Mouse (Mus musculus): ENCODE data around the gene Kbtbd6. TPM values are rescaled to one million over a fixed set of nuclear protein-coding genes. Genes with fewer than 3 reads are reported as not detected.
"Not testable (repeated sequence)": the region's sequence is repeated elsewhere in the genome, so short reads cannot be mapped to it uniquely, and the experiment has no call there.

The Kbtbd6 gene
- polyA plus RNA-seq, 1 experiment, result 0.20 TPM

- Histone ChIP-seq H3K36me3 (replicated peaks; ENCODE audit: low read length) (peaks cover 31% of the 10 kb centered on the region), H3K9me3 (peaks cover 27% of the 10 kb centered on the region), H3K4me1 (peaks cover 41% of the 10 kb centered on the region), H3K4me3 (replicated peaks) (peak overlapping the region; percentile 40), H3K27me3 (replicated peaks) (no peaks in the 10 kb centered on the region)
- TF ChIP-seq FLI1 (IDR thresholded peaks at IDR 0.05; ENCODE audit: low read length), result no peak
- no peak for TF ChIP-seq GATA1 (IDR thresholded peaks at IDR 0.05; ENCODE audit: borderline replicate concordance, low read length)
These were observed 11.0 kb upstream of the Kbtbd6 start for GRCm38 (mm10) chr14:79440655-79441054.

GRCm38 (mm10) chr14:79441441-79441840 is 10.2 kb upstream of the Kbtbd6 start:
- no peaks in the 10 kb centered on the region for H3K27me3 ChIP-seq (replicated peaks)
- H3K4me1 ChIP-seq, result peaks cover 49% of the 10 kb centered on the region
- TF ChIP-seq FLI1 (IDR thresholded peaks at IDR 0.05; ENCODE audit: low read length) (no peak), GATA1 (IDR thresholded peaks at IDR 0.05; ENCODE audit: borderline replicate concordance, low read length) (no peak)
- peaks cover 31% of the 10 kb centered on the region for H3K36me3 ChIP-seq (replicated peaks; ENCODE audit: low read length)
- peaks cover 27% of the 10 kb centered on the region for H3K9me3 ChIP-seq
- H3K4me3 ChIP-seq (replicated peaks), result peak overlapping the region; percentile 47

GRCm38 (mm10) chr14:79444601-79445000 is 7.0 kb upstream of the Kbtbd6 start:
- Histone ChIP-seq H3K9me3 (peaks cover 14% of the 10 kb centered on the region), H3K27me3 (replicated peaks) (no peaks in the 10 kb centered on the region), H3K4me1 (peaks cover 45% of the 10 kb centered on the region), H3K36me3 (replicated peaks; ENCODE audit: low read length) (peaks cover 18% of the 10 kb centered on the region), H3K4me3 (replicated peaks) (no peak overlapping the region)
- TF ChIP-seq FLI1 (IDR thresholded peaks at IDR 0.05; ENCODE audit: low read length) (no peak), GATA1 (IDR thresholded peaks at IDR 0.05; ENCODE audit: borderline replicate concordance, low read length) (no peak)

DNA sequence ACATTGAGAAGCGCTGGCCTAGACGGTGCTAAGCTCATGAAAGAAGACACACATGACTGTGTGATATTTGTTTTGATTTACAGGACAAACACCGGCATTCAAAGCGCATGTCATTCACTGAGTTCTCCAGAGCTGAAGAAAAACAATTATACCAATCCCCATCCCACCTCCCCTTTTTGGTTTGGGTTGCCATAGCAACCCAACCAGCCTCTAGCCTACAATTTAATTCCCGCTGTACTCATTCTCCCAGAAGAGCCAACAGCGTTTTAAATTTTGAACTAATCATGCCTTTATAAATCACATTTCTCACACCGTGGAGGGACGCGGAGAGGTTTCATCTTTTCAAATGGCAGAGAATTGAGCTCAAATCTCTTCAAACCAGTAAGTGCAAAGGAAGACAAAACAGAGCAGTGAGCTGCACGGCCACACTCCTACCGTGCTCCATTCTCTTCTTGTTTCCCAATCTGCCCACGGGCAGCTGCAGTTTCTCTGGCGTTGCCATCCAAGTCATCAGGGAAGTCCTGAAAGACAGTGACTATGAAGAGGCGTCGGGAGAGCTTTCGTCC is 6.5 kb upstream of the Kbtbd6 start:
- Histone ChIP-seq H3K27me3 (replicated peaks) (no peaks in the 10 kb centered on the region), H3K4me1 (peaks cover 45% of the 10 kb centered on the region), H3K9me3 (peaks cover 9% of the 10 kb centered on the region), H3K36me3 (replicated peaks; ENCODE audit: low read length) (peaks cover 13% of the 10 kb centered on the region), H3K4me3 (replicated peaks) (no peak overlapping the region)
- TF ChIP-seq FLI1 (IDR thresholded peaks at IDR 0.05; ENCODE audit: low read length) (no peak), GATA1 (IDR thresholded peaks at IDR 0.05; ENCODE audit: borderline replicate concordance, low read length) (no peak)

GRCm38 (mm10) chr14:79452591-79452934 is 928 bp downstream of the Kbtbd6 start:
- not testable (repeated sequence) for H3K27me3 ChIP-seq (replicated peaks); H3K4me3 ChIP-seq (replicated peaks); H3K4me1 ChIP-seq; H3K36me3 ChIP-seq (replicated peaks; ENCODE audit: low read length); H3K9me3 ChIP-seq

DNA sequence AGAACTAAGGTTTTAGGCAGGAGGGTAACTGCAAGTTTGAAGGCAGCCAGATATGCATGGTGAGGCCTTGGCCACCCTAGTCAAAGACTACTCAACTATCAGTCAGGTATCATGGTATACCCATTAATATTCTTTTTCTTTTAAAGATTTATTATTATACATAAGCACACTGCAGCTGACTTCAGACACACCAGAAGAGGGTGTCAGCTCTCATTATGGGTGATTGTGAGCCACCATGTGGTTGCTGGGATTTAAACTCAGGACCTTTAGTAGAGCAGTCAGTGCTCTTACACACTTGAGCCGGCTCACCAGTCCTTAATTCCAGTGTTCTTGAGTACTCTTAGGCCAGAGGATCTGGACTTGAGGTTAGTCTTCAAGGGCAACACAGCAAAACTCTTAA is 8.8 kb downstream of the Kbtbd6 start:
- Histone ChIP-seq H3K36me3 (replicated peaks; ENCODE audit: low read length) (peaks cover 62% of the 10 kb centered on the region), H3K4me1 (no peaks in the 10 kb centered on the region), H3K4me3 (replicated peaks) (no peak overlapping the region), H3K27me3 (replicated peaks) (no peaks in the 10 kb centered on the region), H3K9me3 (no peaks in the 10 kb centered on the region)
- TF ChIP-seq GATA1 (IDR thresholded peaks at IDR 0.05; ENCODE audit: borderline replicate concordance, low read length), result no peak
- no peak for TF ChIP-seq FLI1 (IDR thresholded peaks at IDR 0.05; ENCODE audit: low read length)

DNA sequence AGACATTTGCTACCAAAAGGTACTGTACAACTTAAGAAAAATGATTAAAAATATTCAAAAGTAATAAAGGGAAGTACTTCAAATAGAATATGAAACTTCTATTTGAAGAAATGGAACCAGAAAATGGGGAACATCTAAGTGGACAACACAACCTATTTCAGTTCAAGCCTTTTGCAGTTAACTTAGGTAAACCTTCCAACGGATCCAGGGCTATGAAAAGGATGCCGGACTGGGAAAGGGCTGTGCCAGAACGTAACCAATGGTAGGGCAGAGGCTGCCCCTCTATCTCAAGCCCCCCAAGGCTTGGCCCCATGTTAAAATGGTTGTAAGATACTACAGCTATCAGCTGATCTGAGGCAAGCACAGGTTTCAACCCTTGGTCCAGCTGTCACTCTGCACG is 9.4 kb downstream of the Kbtbd6 start:
- no peaks in the 10 kb centered on the region for H3K27me3 ChIP-seq (replicated peaks)
- H3K4me3 ChIP-seq (replicated peaks), result no peak overlapping the region
- no peaks in the 10 kb centered on the region for H3K9me3 ChIP-seq
- H3K4me1 ChIP-seq, result no peaks in the 10 kb centered on the region
- TF ChIP-seq FLI1 (IDR thresholded peaks at IDR 0.05; ENCODE audit: low read length), result no peak
- TF ChIP-seq GATA1 (IDR thresholded peaks at IDR 0.05; ENCODE audit: borderline replicate concordance, low read length), result no peak
- H3K36me3 ChIP-seq (replicated peaks; ENCODE audit: low read length), result peaks cover 66% of the 10 kb centered on the region

GRCm38 (mm10) chr14:79465623-79466022 is 14.0 kb downstream of the Kbtbd6 start:
- no peaks in the 10 kb centered on the region for H3K9me3 ChIP-seq
- no peak for TF ChIP-seq GATA1 (IDR thresholded peaks at IDR 0.05; ENCODE audit: borderline replicate concordance, low read length)
- no peak for TF ChIP-seq FLI1 (IDR thresholded peaks at IDR 0.05; ENCODE audit: low read length)
- H3K36me3 ChIP-seq (replicated peaks; ENCODE audit: low read length), result peaks cover 93% of the 10 kb centered on the region
- peaks cover 27% of the 10 kb centered on the region for H3K4me1 ChIP-seq
- no peaks in the 10 kb centered on the region for H3K27me3 ChIP-seq (replicated peaks)
- H3K4me3 ChIP-seq (replicated peaks), result no peak overlapping the region

DNA sequence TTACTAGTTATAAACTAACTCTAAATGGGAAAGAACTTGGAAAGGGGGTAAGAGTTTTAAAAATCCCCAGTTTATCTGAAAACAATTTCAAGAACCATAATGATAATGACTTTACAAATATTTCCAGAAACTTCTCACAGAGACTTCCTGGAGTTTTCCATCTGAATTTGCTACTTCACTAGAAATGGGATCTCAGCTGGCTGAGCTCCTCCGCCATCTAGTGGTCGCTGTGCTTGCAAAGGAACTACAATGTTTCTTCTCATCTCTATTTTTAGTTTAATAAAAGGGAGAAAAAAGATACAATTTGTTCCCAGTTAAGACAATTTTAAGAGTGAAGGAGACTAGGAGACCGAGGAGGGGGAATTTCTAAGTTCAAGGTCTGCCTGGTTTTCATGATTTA is 16.0 kb downstream of the Kbtbd6 start:
- Histone ChIP-seq H3K4me1 (peaks cover 36% of the 10 kb centered on the region), H3K36me3 (replicated peaks; ENCODE audit: low read length) (peaks cover 93% of the 10 kb centered on the region), H3K27me3 (replicated peaks) (no peaks in the 10 kb centered on the region), H3K9me3 (no peaks in the 10 kb centered on the region), H3K4me3 (replicated peaks) (no peak overlapping the region)
- TF ChIP-seq GATA1 (IDR thresholded peaks at IDR 0.05; ENCODE audit: borderline replicate concordance, low read length) (no peak), FLI1 (IDR thresholded peaks at IDR 0.05; ENCODE audit: low read length) (no peak)

DNA sequence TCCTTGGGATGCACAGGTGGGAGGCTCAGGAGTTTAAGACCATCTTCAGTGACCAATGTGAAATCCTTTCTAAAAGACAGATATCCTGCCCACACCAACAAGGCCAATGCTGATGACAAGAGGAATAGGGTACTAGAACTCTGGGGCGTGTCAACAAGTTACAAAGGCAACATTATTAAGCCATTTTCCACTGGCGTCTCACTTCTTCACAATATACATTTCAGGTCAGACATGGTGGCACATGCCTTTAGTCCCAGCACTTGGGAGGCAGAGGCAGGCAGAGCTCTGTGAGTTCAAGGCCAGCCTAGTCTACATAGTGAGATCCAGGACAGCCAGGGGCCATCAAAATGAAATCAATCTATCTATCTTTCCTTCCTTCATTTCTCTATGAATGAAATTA is 21.7 kb downstream of the Kbtbd6 start:
- Histone ChIP-seq H3K4me1 (peaks cover 37% of the 10 kb centered on the region), H3K4me3 (replicated peaks) (no peak overlapping the region), H3K27me3 (replicated peaks) (no peaks in the 10 kb centered on the region), H3K9me3 (no peaks in the 10 kb centered on the region), H3K36me3 (replicated peaks; ENCODE audit: low read length) (peaks cover 89% of the 10 kb centered on the region)
- TF ChIP-seq GATA1 (IDR thresholded peaks at IDR 0.05; ENCODE audit: borderline replicate concordance, low read length), result no peak
- no peak for TF ChIP-seq FLI1 (IDR thresholded peaks at IDR 0.05; ENCODE audit: low read length)
